Mouse (Mus musculus): ENCODE results near the gene Scimp.
"Not testable (repeated sequence)": the region's sequence is repeated elsewhere in the genome, so short reads cannot be mapped to it uniquely, and the experiment has no call there.

Gene Scimp

GRCm38 (mm10) chr11:70776830-70777571 is 35.4 kb downstream of the Scimp start:
- intact Hi-C loops (cut with DNase I): no loop called here

GRCm38 (mm10) chr11:70770804-70771203 is 41.6 kb downstream of the Scimp start:
- intact Hi-C loops (cut with DNase I): no loop called here

- intact Hi-C loops (cut with DNase I): no loop called here
These were observed 46.5 kb downstream of the Scimp start for GRCm38 (mm10) chr11:70765776-70766445.

GRCm38 (mm10) chr11:70763936-70764808 is 48.2 kb downstream of the Scimp start, which contains the start of gene Zfp3:
TSS of gene Zfp3 (plus strand) at chr11:70764209.
- intact Hi-C loops (cut with DNase I): no loop called here

- intact Hi-C loops (cut with DNase I): no loop called here
These were observed 48.8 kb downstream of the Scimp start for GRCm38 (mm10) chr11:70763582-70763935.

GRCm38 (mm10) chr11:70762641-70763040 is 49.7 kb downstream of the Scimp start:
- intact Hi-C loops (cut with DNase I): no loop called here

GRCm38 (mm10) chr11:70760446-70760845 is 51.9 kb downstream of the Scimp start:
- intact Hi-C loops (cut with DNase I): not testable (repeated sequence)

GRCm38 (mm10) chr11:70755645-70756044 is 56.7 kb downstream of the Scimp start:
- intact Hi-C loops (cut with DNase I): loop anchor here (5.0 to 10.0 kb wide), 3 partner anchors 73 to 321 kb away; partner anchors contain the start of genes Arrb2 and Gltpd2

- intact Hi-C loops (cut with DNase I): loop anchor here (5.0 to 10.0 kb wide), 4 partner anchors 73 to 320 kb away; partner anchors contain the start of genes Arrb2 and Gltpd2
These were observed 57.4 kb downstream of the Scimp start for GRCm38 (mm10) chr11:70754958-70755357.

- intact Hi-C loops (cut with DNase I): loop anchor here (5.0 to 10.0 kb wide), 2 partner anchors 127 to 320 kb away; partner anchors contain the start of gene Arrb2
These were observed 57.9 kb downstream of the Scimp start for GRCm38 (mm10) chr11:70754476-70754875.

GRCm38 (mm10) chr11:70753146-70753545 is 59.2 kb downstream of the Scimp start:
- intact Hi-C loops (cut with DNase I): loop anchor here (5.0 to 10.0 kb wide), 2 partner anchors 126 to 318 kb away; partner anchors contain the start of gene Arrb2

GRCm38 (mm10) chr11:70752337-70753017 is 59.9 kb downstream of the Scimp start:
- intact Hi-C loops (cut with DNase I): loop anchor here (5.0 to 10.0 kb wide), 2 partner anchors 125 to 318 kb away; partner anchors contain the start of gene Arrb2

- intact Hi-C loops (cut with DNase I): no loop called here
These were observed 64.4 kb downstream of the Scimp start for GRCm38 (mm10) chr11:70747876-70748545.

GRCm38 (mm10) chr11:70745636-70746035 is 66.8 kb downstream of the Scimp start:
- intact Hi-C loops (cut with DNase I): no loop called here

- intact Hi-C loops (cut with DNase I): no loop called here
These were observed 69.6 kb downstream of the Scimp start for GRCm38 (mm10) chr11:70742581-70743459.

- intact Hi-C loops (cut with DNase I): no loop called here
These were observed 70.3 kb downstream of the Scimp start for GRCm38 (mm10) chr11:70742117-70742516.

GRCm38 (mm10) chr11:70741603-70742002 is 70.8 kb downstream of the Scimp start:
- intact Hi-C loops (cut with DNase I): no loop called here
